Mouse (Mus musculus): Measurements from ENCODE around the gene 4932414N04Rik. TPM values are rescaled to one million over a fixed set of nuclear protein-coding genes. Genes with fewer than 3 reads are reported as not detected.

The 4932414N04Rik gene
- polyA plus RNA-seq (2012; rRNA removed) = not detected in 2 replicates

GRCm38 (mm10) chr2:68656186-68656585, at the start of gene 4932414N04Rik:
4932414N04Rik (plus strand) TSS chr2:68656486.

Other genes starting within 250 kb of the 4932414N04Rik start
- 29.4 and 90.2 TPM in 2 replicates for gene Stk39, start 184.2 kb upstream of the 4932414N04Rik start, polyA plus RNA-seq (2012; rRNA removed)
- gene 4933409G03Rik, start 74.1 kb upstream of the 4932414N04Rik start, polyA plus RNA-seq (2012; rRNA removed) = not detected in 2 replicates
- gene Cers6, start 205.0 kb downstream of the 4932414N04Rik start, polyA plus RNA-seq (2012; rRNA removed) = 11.0 and 18.9 TPM in 2 replicates